Mouse (Mus musculus): Measurements from ENCODE around the gene Bdh2.

Gene Bdh2

DNA sequence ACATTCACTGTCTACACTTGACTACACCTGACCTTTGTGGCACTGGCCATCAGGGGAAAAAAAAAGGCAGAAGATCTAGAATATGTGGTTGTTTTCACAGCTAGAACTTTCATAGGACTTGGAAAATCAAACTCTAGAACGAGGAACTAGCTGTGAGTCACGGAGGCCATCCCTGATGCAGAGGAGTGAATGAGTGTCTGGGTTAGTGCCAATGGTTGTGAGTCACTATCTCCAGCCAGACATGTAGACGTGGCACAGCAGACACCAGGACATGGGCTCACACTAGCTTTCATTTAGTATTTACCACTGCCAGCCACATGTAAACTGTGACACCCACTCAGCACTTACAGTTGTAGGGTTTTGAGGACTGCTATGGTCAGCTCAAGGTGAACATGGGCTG, 17.5 kb downstream of the Bdh2 start:
- peak; percentile 8 for DNase-seq (ENCODE audit: low spot score)

DNA sequence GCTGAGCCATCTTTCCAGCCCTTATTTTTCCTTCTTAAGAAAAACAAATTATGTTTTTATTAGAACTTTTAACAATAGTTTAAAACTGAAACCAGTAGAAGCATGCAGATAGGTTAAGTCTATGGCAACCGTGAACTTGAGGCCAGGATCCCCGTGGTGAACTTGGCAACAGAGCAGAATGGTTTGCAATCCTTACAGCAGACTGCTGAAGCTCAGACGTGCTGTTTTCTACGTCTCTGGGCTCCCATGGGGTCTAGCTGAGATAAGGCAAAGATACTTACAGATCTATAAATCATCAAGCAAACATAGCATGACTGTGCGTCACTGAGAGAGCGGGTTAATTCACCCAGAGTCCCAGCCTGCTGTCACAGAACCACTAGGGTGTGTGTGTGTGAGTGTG, 19.1 kb downstream of the Bdh2 start:
- DNase-seq (ENCODE audit: low spot score) = no peak

GRCm38 (mm10) chr3:135304060-135304459, 23.0 kb downstream of the Bdh2 start:
- DNase-seq (ENCODE audit: low spot score) = no peak

- no peak for DNase-seq (ENCODE audit: low spot score)
These were observed 23.5 kb downstream of the Bdh2 start for GRCm38 (mm10) chr3:135304566-135304965.

GRCm38 (mm10) chr3:135307411-135308259, 26.6 kb downstream of the Bdh2 start, which contains the start of gene Slc9b2:
Slc9b2 (plus strand) TSS chr3:135307700.
- DNase-seq (ENCODE audit: low spot score) = peak; percentile 48

- DNase-seq (ENCODE audit: low spot score) = no peak
These were observed 32.0 kb downstream of the Bdh2 start for GRCm38 (mm10) chr3:135312916-135313491.

- DNase-seq (ENCODE audit: low spot score) = no peak
These were observed 32.7 kb downstream of the Bdh2 start for GRCm38 (mm10) chr3:135313727-135314126.

DNA sequence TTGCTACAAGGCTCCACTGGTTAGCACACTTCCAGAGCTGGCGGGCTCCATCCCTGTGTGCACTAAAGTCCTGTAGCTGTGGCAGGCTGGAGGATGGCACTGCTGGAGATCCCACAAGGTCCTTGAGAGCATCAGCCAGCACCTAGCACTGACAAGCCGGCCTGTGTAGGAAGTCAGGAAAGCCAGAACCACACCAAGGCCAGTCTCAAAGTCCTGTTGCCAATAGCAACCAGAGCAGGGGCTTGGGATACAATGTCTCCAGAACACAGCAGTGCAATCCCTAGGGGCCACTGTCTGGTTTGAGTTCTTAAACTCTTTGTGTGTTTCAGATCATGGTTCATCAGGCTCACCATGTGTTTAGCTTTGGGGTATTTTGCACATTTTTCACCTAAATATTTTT, 33.8 kb downstream of the Bdh2 start:
- no peak for DNase-seq (ENCODE audit: low spot score)

GRCm38 (mm10) chr3:135315720-135316425, 34.9 kb downstream of the Bdh2 start:
- no peak for DNase-seq (ENCODE audit: low spot score)

GRCm38 (mm10) chr3:135318331-135318730, 37.3 kb downstream of the Bdh2 start:
- no peak for DNase-seq (ENCODE audit: low spot score)

DNA sequence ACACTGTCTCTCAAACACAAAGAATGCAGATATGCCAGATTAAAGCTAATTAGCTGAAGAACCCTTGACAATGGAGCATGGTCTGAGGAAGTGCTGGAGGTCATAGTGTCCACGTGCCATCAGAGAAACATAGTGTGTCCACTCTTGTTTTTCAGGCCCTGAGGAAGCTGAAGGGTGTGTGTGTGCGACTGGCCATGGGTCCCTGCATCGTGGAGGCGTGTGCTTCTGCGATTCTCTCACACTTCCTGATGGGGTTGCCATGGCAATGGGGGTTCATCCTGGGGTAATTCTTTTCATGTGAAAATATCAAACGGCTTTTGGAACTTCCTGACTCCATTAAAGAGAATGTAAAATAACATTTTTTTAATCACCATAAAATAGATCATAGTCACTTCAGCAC, 43.3 kb downstream of the Bdh2 start:
- no peak for DNase-seq (ENCODE audit: low spot score)

- DNase-seq (ENCODE audit: low spot score) = peak; percentile 14
These were observed 46.2 kb downstream of the Bdh2 start for GRCm38 (mm10) chr3:135327176-135327575.

- no peak for DNase-seq (ENCODE audit: low spot score)
These were observed 46.6 kb downstream of the Bdh2 start for GRCm38 (mm10) chr3:135327601-135328000.

- DNase-seq (ENCODE audit: low spot score) = peak; percentile 55
These were observed 47.5 kb downstream of the Bdh2 start for GRCm38 (mm10) chr3:135328560-135328959.

- no peak for DNase-seq (ENCODE audit: low spot score)
These were observed 51.7 kb downstream of the Bdh2 start for GRCm38 (mm10) chr3:135332691-135333090.

GRCm38 (mm10) chr3:135333763-135334162, 52.7 kb downstream of the Bdh2 start:
- no peak for DNase-seq (ENCODE audit: low spot score)

DNA sequence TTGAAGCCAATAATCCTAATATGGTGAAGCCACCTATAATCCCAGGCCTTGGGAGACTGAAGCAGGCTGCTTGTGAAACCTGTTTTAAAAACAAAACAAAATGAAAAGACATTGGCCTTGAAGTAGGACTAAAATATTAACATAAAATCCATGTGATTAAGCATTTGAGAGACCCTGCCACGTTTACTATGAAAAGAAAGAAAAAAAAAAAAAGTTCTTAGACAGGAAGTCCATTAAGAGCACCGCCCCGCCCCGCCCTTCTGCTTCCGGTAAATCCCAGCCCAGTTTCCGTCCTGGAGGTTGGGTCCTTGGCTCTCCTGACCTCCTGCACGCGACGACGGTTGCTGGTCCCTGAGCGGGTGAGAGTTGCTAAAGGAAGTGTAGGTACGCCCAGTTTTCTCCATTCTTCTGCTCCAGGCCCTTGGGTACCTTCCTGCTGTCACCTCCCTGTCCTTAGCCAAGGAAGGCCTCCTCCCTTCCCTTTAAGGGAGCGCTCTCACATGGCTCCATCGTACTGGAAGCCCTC, 66.8 kb downstream of the Bdh2 start, which contains the start of gene Slc9b1:
Slc9b1 (plus strand) TSS at position 291 of the 526 bp plus-strand sequence.
- peak; percentile 13 for DNase-seq (ENCODE audit: low spot score)

DNA sequence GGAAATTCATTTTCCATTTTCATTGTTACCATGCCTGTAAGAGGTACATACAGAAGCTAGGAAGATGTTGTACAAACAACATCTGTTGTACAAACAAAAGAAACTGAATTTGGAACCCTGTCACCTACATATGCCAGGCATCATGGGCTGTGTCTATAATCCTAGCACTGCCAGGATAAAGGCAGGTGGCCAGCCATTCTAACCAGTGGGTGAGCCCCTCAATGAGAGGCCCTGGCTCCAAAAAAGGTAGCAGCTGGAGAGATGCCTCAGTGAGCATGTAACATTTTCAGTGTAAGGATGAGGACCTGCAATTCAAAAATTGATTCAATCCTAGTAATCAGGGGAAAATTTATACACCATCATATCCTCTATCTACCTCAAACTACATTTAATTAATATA, 68.0 kb downstream of the Bdh2 start:
- DNase-seq (ENCODE audit: low spot score) = no peak

- DNase-seq (ENCODE audit: low spot score) = no peak
These were observed 70.8 kb downstream of the Bdh2 start for GRCm38 (mm10) chr3:135351857-135352256.
